Mouse (Mus musculus) CH12.LX (cell line): ENCODE results near the gene Rac1. TPM values are rescaled to one million over a fixed set of nuclear protein-coding genes. Genes with fewer than 3 reads are reported as not detected.
A peak's percentile ranks its signal among the peaks of the same experiment; 100 is the strongest.

Source experiments
- DNase-seq: peaks from one replicate; pipeline ENCODE4 v3.0.0-alpha.2; 2013; ENCODE audit errors: extremely low read depth
- H3K27ac ChIP-seq: 2 replicates; pipeline ENCODE4 v1.5.1; 2012; ENCODE audit warnings: low read depth, mild to moderate bottlenecking, control low read depth, moderate library complexity; ENCODE audit not compliant: insufficient read depth
- H3K27me3 ChIP-seq: replicated peaks from 2 replicates; pipeline ENCODE3; 2012; ENCODE audit warnings: inconsistent platforms
- H3K36me3 ChIP-seq, 2 experiments: replicated peaks in 1 of 2; 2 replicates each; pipeline versions ENCODE3 to v1.6.1; 2012; ENCODE audit warnings: inconsistent platforms in 1 of 2, low read length in 1 of 2, mild to moderate bottlenecking in 1 of 2, mixed read lengths in 1 of 2, moderate library complexity in 1 of 2; ENCODE audit not compliant: control insufficient read depth in 1 of 2, insufficient read depth in 1 of 2
- H3K4me1 ChIP-seq, 2 experiments: 2 replicates each; pipeline ENCODE4 v1.6.1; 2012; ENCODE audit warnings: inconsistent platforms in 1 of 2, moderate library complexity in 1 of 2; ENCODE audit not compliant: insufficient read depth in 2 of 2, control insufficient read depth in 1 of 2
- H3K4me2 ChIP-seq: 2 replicates; pipeline ENCODE4 v1.6.1; 2012; ENCODE audit warnings: low read depth, mild to moderate bottlenecking, control low read depth; ENCODE audit not compliant: poor library complexity, insufficient read depth, severe bottlenecking
- H3K4me3 ChIP-seq, 3 experiments: fragments of 150-350 bp in 1 of 3; sonication (generic) in 1 of 3; replicated peaks in 1 of 3; 2 replicates each; pipeline versions ENCODE3 to v1.5.1; 2011 to 2012; ENCODE audit warnings: low read depth in 2 of 3, low read length in 2 of 3, mild to moderate bottlenecking in 2 of 3, moderate library complexity in 2 of 3, control low read depth in 1 of 3, improper control_type of control experiment in 1 of 3, inconsistent platforms in 1 of 3, mixed read lengths in 1 of 3; ENCODE audit not compliant: poor library complexity in 1 of 3
- H3K79me2 ChIP-seq: replicated peaks from 2 replicates; pipeline ENCODE4 v1.6.1; 2012; ENCODE audit warnings: mild to moderate bottlenecking, moderate library complexity; ENCODE audit not compliant: control insufficient read depth, poor library complexity, insufficient read depth, severe bottlenecking; ENCODE audit errors: extremely low read depth
- H3K9ac ChIP-seq: 2 replicates; pipeline ENCODE4 v1.6.1; 2012; ENCODE audit warnings: low read depth, mild to moderate bottlenecking, control low read depth, moderate library complexity; ENCODE audit not compliant: insufficient read depth
- H3K9me3 ChIP-seq: replicated peaks from 2 replicates; pipeline ENCODE3; 2012; ENCODE audit warnings: low read length, inconsistent platforms, mixed read lengths
- BHLHE40 ChIP-seq: IDR thresholded peaks from 2 replicates; pipeline ENCODE4 v1.6.1; 2011; ENCODE audit warnings: mild to moderate bottlenecking, low read depth, low read length, improper control_type of control experiment
- E2F4 ChIP-seq: IDR thresholded peaks from 2 replicates; pipeline ENCODE4 v1.6.1; 2011; ENCODE audit warnings: low read depth, low read length, improper control_type of control experiment; ENCODE audit not compliant: insufficient replicate concordance
- EP300 ChIP-seq: IDR thresholded peaks from 2 replicates; pipeline ENCODE4 v1.6.1; 2011; ENCODE audit warnings: low read length, improper control_type of control experiment
- MAFK ChIP-seq: IDR thresholded peaks from 2 replicates; pipeline ENCODE4 v1.6.1; 2011; ENCODE audit warnings: low read length, improper control_type of control experiment; ENCODE audit not compliant: insufficient replicate concordance
- MAX ChIP-seq: IDR thresholded peaks from 2 replicates; pipeline ENCODE4 v1.6.1; 2011; ENCODE audit warnings: low read length, improper control_type of control experiment
- MYC ChIP-seq: IDR thresholded peaks from 2 replicates; pipeline ENCODE4 v1.6.1; 2011; ENCODE audit warnings: low read depth, mild to moderate bottlenecking, improper control_type of control experiment, low read length
- NELFE ChIP-seq: IDR thresholded peaks from 2 replicates; pipeline ENCODE4 v1.6.1; 2011; ENCODE audit warnings: low read depth, low read length, improper control_type of control experiment
- TCF12 ChIP-seq: IDR thresholded peaks from 2 replicates; pipeline ENCODE4 v1.6.1; 2014; ENCODE audit warnings: low read depth, mild to moderate bottlenecking, inconsistent platforms, low read length, improper control_type of control experiment
- UBTF ChIP-seq: IDR thresholded peaks from 2 replicates; pipeline ENCODE4 v1.6.1; 2012; ENCODE audit warnings: low read depth, mild to moderate bottlenecking, inconsistent platforms, low read length, improper control_type of control experiment, moderate library complexity
- USF1 ChIP-seq: IDR thresholded peaks from 2 replicates; pipeline ENCODE4 v1.6.1; 2014; ENCODE audit warnings: low read depth, mild to moderate bottlenecking, inconsistent platforms, low read length, improper control_type of control experiment
- USF2 ChIP-seq: conservative IDR thresholded peaks from 2 replicates; pipeline ENCODE4 v1.6.1; 2011; ENCODE audit warnings: low read depth, low read length, improper control_type of control experiment
- ZC3H11A ChIP-seq: IDR thresholded peaks from 2 replicates; pipeline ENCODE4 v1.6.1; 2012; ENCODE audit warnings: low read depth, mild to moderate bottlenecking, inconsistent platforms, low read length, improper control_type of control experiment
- dilution Hi-C: fragments of 300-500 bp; cut with MboI; formaldehyde crosslinking; loops from 2 replicates; pipeline ENCODE4 v1.14.3; 2020; ENCODE audit warnings: low sequenced_read_pairs; ENCODE audit not compliant: extremely low pct_unique_long_range_greater_than_20kb, extremely low pct_ligation_motif_present
- in situ Hi-C: fragments of 300-500 bp; cut with MboI; formaldehyde crosslinking; loops from 3 replicates; pipeline ENCODE4 v1.14.3; 2019; ENCODE audit warnings: low sequenced_read_pairs, low pct_ligation_motif_present, low pct_unique_long_range_greater_than_20kb, mixed read lengths
- polyA plus RNA-seq: library from polyadenylated mRNA; unstranded; fragments of >175 nt; gene quantifications from 2 replicates; pipeline ENCODE4 v1.2.1, GENCODE M21; 2012; ENCODE audit warnings: low read depth; ENCODE audit not compliant: insufficient read length
- total RNA-seq, 2 experiments: library from RNA; depleted of rRNA; stranded (reverse); fragments of 300-350 nt in 1 of 2; fragments of >200 nt in 1 of 2; gene quantifications; 2 replicates each; pipeline ENCODE4 v1.2.3; 2012 to 2014

The Rac1 gene
- total and polyA plus RNA-seq, 3 experiments = 138 to 222 (median 199) TPM

- Histone ChIP-seq H3K9ac (peak overlapping the region; percentile 98), H3K9me3 (no peaks in the 10 kb centered on the region), H3K79me2 (peaks cover 46% of the 10 kb centered on the region), H3K27me3 (no peaks in the 10 kb centered on the region), H3K27ac (peak overlapping the region; percentile 43), H3K4me2 (peak overlapping the region; percentile 85), H3K4me3 (peak overlapping the region; percentile 63 to 98 (median 82)), H3K4me1 (peaks cover 11 to 29% of the 10 kb centered on the region in 2 experiments), H3K36me3 (peaks cover 0 to 20% of the 10 kb centered on the region in 2 experiments)
- dilution Hi-C loops (no loop called here), in situ Hi-C loops (no loop called here)
- no peak for TF ChIP-seq MYC
- TF ChIP-seq ZC3H11A = no peak
- TF ChIP-seq NELFE = no peak
- TF ChIP-seq EP300 = no peak
- TF ChIP-seq USF1 = no peak
- DNase-seq = no peak
Observed at GRCm38 (mm10) chr5:143528308-143528683, 460 bp upstream of the Rac1 start.

- peak overlapping the region; percentile 98 for H3K9ac ChIP-seq
- H3K4me2 ChIP-seq = peak overlapping the region; percentile 88
- TF ChIP-seq MAFK = no peak
- H3K9me3 ChIP-seq = no peaks in the 10 kb centered on the region
- peak; percentile 57 for DNase-seq
- dilution Hi-C loops = no loop called here
- no peaks in the 10 kb centered on the region for H3K27me3 ChIP-seq
- H3K4me3 ChIP-seq = peak overlapping the region; percentile 63 to 98 (median 82)
- peaks cover 11 to 29% of the 10 kb centered on the region in 2 experiments for H3K4me1 ChIP-seq
- no peak overlapping the region for H3K27ac ChIP-seq
- peaks cover 59% of the 10 kb centered on the region for H3K79me2 ChIP-seq
- in situ Hi-C loops = no loop called here
- peaks cover 0 to 32% of the 10 kb centered on the region in 2 experiments for H3K36me3 ChIP-seq
Observed at GRCm38 (mm10) chr5:143526698-143527331, 1.0 kb downstream of the Rac1 start.

- peaks cover 11 to 30% of the 10 kb centered on the region in 2 experiments for H3K4me1 ChIP-seq
- no peak for DNase-seq
- peaks cover 71% of the 10 kb centered on the region for H3K79me2 ChIP-seq
- H3K36me3 ChIP-seq = peaks cover 3 to 39% of the 10 kb centered on the region in 2 experiments
- H3K9ac ChIP-seq = peak overlapping the region; percentile 98
- H3K27me3 ChIP-seq = no peaks in the 10 kb centered on the region
- no peaks in the 10 kb centered on the region for H3K9me3 ChIP-seq
- in situ Hi-C loops = no loop called here
- TF ChIP-seq TCF12 (no peak), BHLHE40 (0 out of 2 replicates have a peak, but pooled peaks have one; percentile 22), USF2 (no peak), UBTF (no peak), MYC (no peak), MAX (no peak), E2F4 (no peak)
- dilution Hi-C loops = no loop called here
- H3K4me3 ChIP-seq = peak overlapping the region in 2 of 3 experiments; percentile 33 to 82
- no peak overlapping the region for H3K27ac ChIP-seq
- H3K4me2 ChIP-seq = peak overlapping the region; percentile 88
Observed at GRCm38 (mm10) chr5:143525454-143526225, 2.2 kb downstream of the Rac1 start.
